Mouse (Mus musculus) brain, embryonic 14.5 days (tissue): ENCODE measurements around the gene Ptch1.

Experiments used
- CTCF ChIP-seq: fragments of 200-500 bp; IDR thresholded peaks from 2 replicates; pipeline ENCODE4 v1.5.1; 2012; ENCODE audit warnings: inconsistent platforms, mild to moderate bottlenecking, moderate library complexity, borderline replicate concordance; ENCODE audit not compliant: insufficient read depth, insufficient read length; ENCODE audit errors: extremely low read depth
- POLR2A ChIP-seq: fragments of 200-500 bp; IDR thresholded peaks from 2 replicates; pipeline ENCODE4 v1.6.1; 2012; ENCODE audit warnings: mild to moderate bottlenecking, inconsistent platforms, borderline replicate concordance; ENCODE audit not compliant: poor library complexity, insufficient read depth, insufficient read length, severe bottlenecking; ENCODE audit errors: extremely low read depth

DNA sequence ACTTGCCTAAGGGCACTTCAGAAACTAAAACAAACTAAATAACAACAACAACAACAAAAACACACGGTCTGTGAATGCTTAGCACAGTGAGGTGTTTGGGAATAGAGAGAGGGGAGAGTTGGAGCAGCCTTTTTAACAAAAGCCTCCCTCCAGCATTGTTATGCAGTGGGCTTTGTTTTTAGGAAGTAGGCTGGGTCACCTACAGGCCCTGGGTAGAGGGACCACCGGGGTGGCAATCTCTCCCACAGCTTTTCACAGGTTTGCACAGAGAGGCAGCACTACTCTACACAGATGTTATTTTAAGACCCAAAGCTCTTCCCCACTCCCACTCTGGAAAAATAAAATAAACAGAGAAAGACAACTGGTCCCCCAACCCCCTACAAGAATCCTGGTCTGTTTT lies 44.5 kb downstream of the Ptch1 start:
- TF ChIP-seq POLR2A (no peak), CTCF (no peak)
